Mouse (Mus musculus): Measurements from ENCODE around the gene Foxf1. TPM values are rescaled to one million over a fixed set of nuclear protein-coding genes. Genes with fewer than 3 reads are reported as not detected.
A peak's percentile ranks its signal among the peaks of the same experiment; 100 is the strongest.

Gene Foxf1
- polyA plus RNA-seq, 1 experiment, result 194 TPM

- peak overlapping the region; percentile 62 for H3K4me3 ChIP-seq (replicated peaks; ENCODE audit: extremely low read depth, low read depth, low read length)
- TF ChIP-seq POLR2A (IDR thresholded peaks at IDR 0.05; ENCODE audit: borderline replicate concordance, extremely low read depth, low read depth, low read length), result no peak
- TF ChIP-seq CTCF (IDR thresholded peaks at IDR 0.05; ENCODE audit: insufficient read depth, low read length), result no peak
These were observed 4.1 kb downstream of the Foxf1 start for GRCm38 (mm10) chr8:121088281-121088680.

GRCm38 (mm10) chr8:121088871-121089630 is 4.9 kb downstream of the Foxf1 start:
- 17% methylated on average over 40 of the region's 40 CpGs for WGBS
- DNase-seq, result peak; percentile 16
- Histone ChIP-seq H3K4me1 (ENCODE audit: control insufficient read depth, insufficient read depth, low read length) (peaks cover 13% of the 10 kb centered on the region; the same call in 1 of the 2 replicates), H3K4me3 (replicated peaks; ENCODE audit: extremely low read depth, low read depth, low read length) (peak overlapping the region; percentile 62)
- TF ChIP-seq POLR2A (IDR thresholded peaks at IDR 0.05; ENCODE audit: borderline replicate concordance, extremely low read depth, low read depth, low read length) (peak; percentile 23; the same call in 1 of the 2 replicates), CTCF (IDR thresholded peaks at IDR 0.05; ENCODE audit: insufficient read depth, low read length) (no peak)

More at GRCm38 (mm10) chr8:121088281-121088680, 4.1 kb downstream of the Foxf1 start:
- no peak for DNase-seq
- 20% methylated on average over 8 of the region's 8 CpGs for WGBS
- peaks cover 13% of the 10 kb centered on the region; the same call in 1 of the 2 replicates for H3K4me1 ChIP-seq (ENCODE audit: control insufficient read depth, insufficient read depth, low read length)

GRCm38 (mm10) chr8:121089631-121090380 is 5.6 kb downstream of the Foxf1 start:
- Histone ChIP-seq H3K4me3 (replicated peaks; ENCODE audit: extremely low read depth, low read depth, low read length) (peak overlapping the region; percentile 62), H3K4me1 (ENCODE audit: control insufficient read depth, insufficient read depth, low read length) (peaks cover 13% of the 10 kb centered on the region; the same call in 1 of the 2 replicates)
- TF ChIP-seq POLR2A (IDR thresholded peaks at IDR 0.05; ENCODE audit: borderline replicate concordance, extremely low read depth, low read depth, low read length) (no peak; the same call in 1 of the 2 replicates), CTCF (IDR thresholded peaks at IDR 0.05; ENCODE audit: insufficient read depth, low read length) (no peak)
- peak; percentile 36 for DNase-seq
- WGBS, result 15% methylated on average over 32 of the region's 32 CpGs

- Histone ChIP-seq H3K4me3 (replicated peaks; ENCODE audit: extremely low read depth, low read depth, low read length) (peak overlapping the region; percentile 7), H3K4me1 (ENCODE audit: control insufficient read depth, insufficient read depth, low read length) (peaks cover 13% of the 10 kb centered on the region; the same call in 1 of the 2 replicates)
- peak; percentile 20 for DNase-seq
- TF ChIP-seq POLR2A (IDR thresholded peaks at IDR 0.05; ENCODE audit: borderline replicate concordance, extremely low read depth, low read depth, low read length) (peak; percentile 23; the same call in 1 of the 2 replicates), CTCF (IDR thresholded peaks at IDR 0.05; ENCODE audit: insufficient read depth, low read length) (peak; percentile 45; the same call in 1 of the 2 replicates)
- 0% methylated on average over 1 of the region's 1 CpGs for WGBS
These were observed 6.5 kb downstream of the Foxf1 start for GRCm38 (mm10) chr8:121090716-121091115.

- DNase-seq, result no peak
- Histone ChIP-seq H3K4me1 (ENCODE audit: control insufficient read depth, insufficient read depth, low read length) (peaks cover 13% of the 10 kb centered on the region; the same call in 1 of the 2 replicates), H3K4me3 (replicated peaks; ENCODE audit: extremely low read depth, low read depth, low read length) (no peak overlapping the region)
- WGBS, result 13% methylated on average over 6 of the region's 6 CpGs
- TF ChIP-seq POLR2A (IDR thresholded peaks at IDR 0.05; ENCODE audit: borderline replicate concordance, extremely low read depth, low read depth, low read length), result peak; percentile 44; the same call in 1 of the 2 replicates
- TF ChIP-seq CTCF (IDR thresholded peaks at IDR 0.05; ENCODE audit: insufficient read depth, low read length), result no peak
These were observed 8.0 kb downstream of the Foxf1 start for GRCm38 (mm10) chr8:121092141-121092540.

GRCm38 (mm10) chr8:121092627-121093026 is 8.4 kb downstream of the Foxf1 start:
- peak; percentile 85 for DNase-seq
- 0% methylated on average over 16 of the region's 16 CpGs for WGBS

GRCm38 (mm10) chr8:121093496-121093895 is 9.3 kb downstream of the Foxf1 start:
- DNase-seq, result no peak
- TF ChIP-seq CTCF (IDR thresholded peaks at IDR 0.05; ENCODE audit: insufficient read depth, low read length) (no peak), POLR2A (IDR thresholded peaks at IDR 0.05; ENCODE audit: borderline replicate concordance, extremely low read depth, low read depth, low read length) (no peak)
- Histone ChIP-seq H3K4me3 (replicated peaks; ENCODE audit: extremely low read depth, low read depth, low read length) (no peak overlapping the region), H3K4me1 (ENCODE audit: control insufficient read depth, insufficient read depth, low read length) (peaks cover 13% of the 10 kb centered on the region; the same call in 1 of the 2 replicates)
- 64% methylated on average over 6 of the region's 6 CpGs for WGBS

More at GRCm38 (mm10) chr8:121092627-121093026, 8.4 kb downstream of the Foxf1 start:
- Histone ChIP-seq H3K4me1 (ENCODE audit: control insufficient read depth, insufficient read depth, low read length) (peaks cover 13% of the 10 kb centered on the region; the same call in 1 of the 2 replicates), H3K4me3 (replicated peaks; ENCODE audit: extremely low read depth, low read depth, low read length) (no peak overlapping the region)
- TF ChIP-seq CTCF (IDR thresholded peaks at IDR 0.05; ENCODE audit: insufficient read depth, low read length), result peak; percentile 93
- no peak for TF ChIP-seq POLR2A (IDR thresholded peaks at IDR 0.05; ENCODE audit: borderline replicate concordance, extremely low read depth, low read depth, low read length)

- WGBS, result 46% methylated on average over 17 of the region's 17 CpGs
- Histone ChIP-seq H3K4me1 (ENCODE audit: control insufficient read depth, insufficient read depth, low read length) (peaks cover 4% of the 10 kb centered on the region; the same call in 1 of the 2 replicates), H3K4me3 (replicated peaks; ENCODE audit: extremely low read depth, low read depth, low read length) (no peak overlapping the region)
- peak; percentile 68 for DNase-seq
- TF ChIP-seq POLR2A (IDR thresholded peaks at IDR 0.05; ENCODE audit: borderline replicate concordance, extremely low read depth, low read depth, low read length), result no peak
- TF ChIP-seq CTCF (IDR thresholded peaks at IDR 0.05; ENCODE audit: insufficient read depth, low read length), result peak; percentile 90
These were observed 20.0 kb downstream of the Foxf1 start for GRCm38 (mm10) chr8:121104049-121104818.

All from lung, adult 2 months (tissue).